Mouse (Mus musculus) limb, embryonic 10.5 days (tissue): ENCODE results near the gene Cxcr5. TPM values are rescaled to one million over a fixed set of nuclear protein-coding genes. Genes with fewer than 3 reads are reported as not detected.
A peak's percentile ranks its signal among the peaks of the same experiment; 100 is the strongest.

ENCODE experiments used
- DNase-seq: peaks from one replicate; pipeline ENCODE4 v3.0.0-alpha.2; 2017; ENCODE audit warnings: low spot score
- H3K27ac ChIP-seq: fragments of 300-500 bp; sonication (generic); 2 replicates; pipeline ENCODE4 v1.5.1; 2016; ENCODE audit warnings: mild to moderate bottlenecking
- H3K27me3 ChIP-seq: fragments of 300-500 bp; sonication (generic); 2 replicates; pipeline ENCODE4 v1.6.1; 2016; ENCODE audit warnings: low read depth, mild to moderate bottlenecking; ENCODE audit not compliant: poor library complexity, severe bottlenecking
- H3K36me3 ChIP-seq: fragments of 300-500 bp; sonication (generic); 2 replicates; pipeline ENCODE4 v1.6.1; 2016; ENCODE audit warnings: mild to moderate bottlenecking, moderate library complexity
- H3K4me1 ChIP-seq: fragments of 300-500 bp; sonication (generic); 2 replicates; pipeline ENCODE4 v1.6.1; 2016
- H3K4me3 ChIP-seq: fragments of 300-500 bp; sonication (generic); 2 replicates; pipeline ENCODE4 v1.5.1; 2016; ENCODE audit warnings: mild to moderate bottlenecking, moderate library complexity
- H3K9me3 ChIP-seq: fragments of 300-500 bp; sonication (generic); replicated peaks from 2 replicates; pipeline ENCODE4 v1.6.1; 2016; ENCODE audit warnings: mild to moderate bottlenecking
- WGBS: fragments of 180-500 bp; shearing (Covaris S2); methylation state at CpG from one replicate; pipeline ENCODE4 v1.1.7; 2016; 5-methylcytosine and 5-hydroxymethylcytosine counted together
- polyA plus RNA-seq: library from polyadenylated mRNA; unstranded; fragments of >200 nt; fragmentation: Nextera tagmentation; extraction: Ambion mirVana; gene quantifications from 2 replicates; pipeline ENCODE4 v1.2.1, GENCODE M21; 2016

The Cxcr5 gene
- polyA plus RNA-seq, 1 experiment from 2014 or later: not detected

GRCm38 (mm10) chr9:44548412-44549152, 13.1 kb downstream of the Cxcr5 start:
- Histone ChIP-seq H3K4me3 (no peak overlapping the region), H3K36me3 (no peaks in the 10 kb centered on the region), H3K4me1 (0 out of 2 replicates have a peak, but pooled peaks cover 2% of the 10 kb centered on the region), H3K27ac (no peak overlapping the region), H3K9me3 (no peaks in the 10 kb centered on the region), H3K27me3 (no peaks in the 10 kb centered on the region)
- no peak for DNase-seq
- 93% methylated on average over 8 of the region's 8 CpGs for WGBS

- H3K27me3 ChIP-seq: no peaks in the 10 kb centered on the region
- H3K36me3 ChIP-seq: no peaks in the 10 kb centered on the region
- H3K9me3 ChIP-seq: no peaks in the 10 kb centered on the region
- H3K4me3 ChIP-seq: no peak overlapping the region
- no peak overlapping the region for H3K27ac ChIP-seq
- DNase-seq: no peak
- peaks cover 4% of the 10 kb centered on the region for H3K4me1 ChIP-seq
- whole genome bisulfite sequencing: 73% methylated on average over 3 of the region's 3 CpGs
Measured at GRCm38 (mm10) chr9:44544986-44545385, 16.7 kb downstream of the Cxcr5 start.

DNA sequence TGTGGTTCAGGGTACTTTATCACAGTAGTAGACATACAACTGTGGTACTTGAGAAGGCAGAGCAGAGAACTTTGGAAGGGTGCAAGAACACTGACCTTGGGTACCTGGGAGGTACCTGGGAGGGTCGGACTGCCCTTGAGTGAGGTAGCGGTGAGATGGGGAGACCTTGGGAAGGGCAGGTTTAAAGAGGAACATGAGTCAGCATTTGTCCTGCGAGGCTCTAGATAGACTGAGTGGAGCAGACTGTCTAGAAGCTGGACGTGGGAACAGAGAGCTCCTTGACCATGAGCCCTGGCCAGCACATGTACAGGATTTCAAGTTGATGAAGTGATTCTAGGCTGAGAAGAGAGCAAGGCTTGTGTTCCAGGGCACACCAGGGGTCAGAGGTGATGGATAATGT, 19.3 kb downstream of the Cxcr5 start:
- Histone ChIP-seq H3K9me3 (no peaks in the 10 kb centered on the region), H3K4me1 (peaks cover 30% of the 10 kb centered on the region), H3K27me3 (no peaks in the 10 kb centered on the region), H3K4me3 (no peak overlapping the region), H3K36me3 (no peaks in the 10 kb centered on the region), H3K27ac (no peak overlapping the region)
- DNase-seq: no peak
- WGBS: 84% methylated on average over 4 of the region's 4 CpGs

- H3K4me3 ChIP-seq: no peak overlapping the region
- H3K9me3 ChIP-seq: no peaks in the 10 kb centered on the region
- peaks cover 38% of the 10 kb centered on the region for H3K4me1 ChIP-seq
- H3K27ac ChIP-seq: no peak overlapping the region
- WGBS: 88% methylated on average over 3 of the region's 3 CpGs
- DNase-seq: no peak
- no peaks in the 10 kb centered on the region for H3K36me3 ChIP-seq
- H3K27me3 ChIP-seq: no peaks in the 10 kb centered on the region
Measured at GRCm38 (mm10) chr9:44540676-44541075, 21.0 kb downstream of the Cxcr5 start.

GRCm38 (mm10) chr9:44539816-44540421, 21.8 kb downstream of the Cxcr5 start:
- no peak for DNase-seq
- Histone ChIP-seq H3K36me3 (no peaks in the 10 kb centered on the region), H3K4me1 (peaks cover 36% of the 10 kb centered on the region), H3K27me3 (no peaks in the 10 kb centered on the region), H3K9me3 (no peaks in the 10 kb centered on the region), H3K4me3 (no peak overlapping the region), H3K27ac (no peak overlapping the region)
- WGBS: 70% methylated on average over 2 of the region's 2 CpGs

GRCm38 (mm10) chr9:44537625-44538301, 23.9 kb downstream of the Cxcr5 start:
- no peak for DNase-seq

DNA sequence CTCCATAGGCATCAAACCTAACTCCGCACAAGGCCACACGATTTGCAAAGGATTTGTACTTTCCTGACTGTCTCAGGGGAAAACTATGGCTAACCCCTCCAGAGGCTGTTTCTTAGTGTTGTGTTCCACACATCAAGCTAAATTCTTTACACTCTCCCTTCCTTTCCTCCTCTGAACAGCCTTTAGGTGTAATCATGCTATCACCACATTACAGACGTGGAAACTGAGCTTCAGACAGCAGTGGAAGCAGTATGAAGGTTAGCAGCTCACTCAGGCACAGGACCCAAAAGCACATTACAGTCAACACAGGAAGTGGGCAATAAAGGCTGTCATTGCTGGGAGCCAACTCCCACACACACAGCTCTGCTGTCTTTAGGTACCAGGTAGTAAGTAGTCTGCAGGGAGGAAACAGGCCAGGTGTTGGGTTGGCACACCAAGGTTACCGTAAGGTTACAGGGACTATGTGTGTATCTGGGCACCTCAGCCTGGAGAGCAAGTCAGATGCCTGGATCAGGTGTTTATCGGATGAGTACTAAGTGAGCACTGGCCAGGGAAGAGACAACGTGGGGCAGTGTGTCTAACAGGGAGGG, 28.6 kb downstream of the Cxcr5 start:
- H3K9me3 ChIP-seq: no peaks in the 10 kb centered on the region
- no peak overlapping the region for H3K4me3 ChIP-seq
- H3K27me3 ChIP-seq: no peaks in the 10 kb centered on the region
- H3K27ac ChIP-seq: no peak overlapping the region
- peaks cover 23% of the 10 kb centered on the region for H3K4me1 ChIP-seq
- no peaks in the 10 kb centered on the region for H3K36me3 ChIP-seq
- WGBS: 86% methylated on average over 6 of the region's 6 CpGs
- DNase-seq: no peak

More at GRCm38 (mm10) chr9:44537625-44538301, 23.9 kb downstream of the Cxcr5 start:
- H3K4me1 ChIP-seq: peaks cover 43% of the 10 kb centered on the region
- H3K36me3 ChIP-seq: no peaks in the 10 kb centered on the region
- no peaks in the 10 kb centered on the region for H3K9me3 ChIP-seq
- no peaks in the 10 kb centered on the region for H3K27me3 ChIP-seq
- H3K27ac ChIP-seq: 0 out of 2 replicates have a peak overlapping the region, but pooled peaks have one; percentile 46
- WGBS: 67% methylated on average over 19 of the region's 19 CpGs
- no peak overlapping the region for H3K4me3 ChIP-seq

DNA sequence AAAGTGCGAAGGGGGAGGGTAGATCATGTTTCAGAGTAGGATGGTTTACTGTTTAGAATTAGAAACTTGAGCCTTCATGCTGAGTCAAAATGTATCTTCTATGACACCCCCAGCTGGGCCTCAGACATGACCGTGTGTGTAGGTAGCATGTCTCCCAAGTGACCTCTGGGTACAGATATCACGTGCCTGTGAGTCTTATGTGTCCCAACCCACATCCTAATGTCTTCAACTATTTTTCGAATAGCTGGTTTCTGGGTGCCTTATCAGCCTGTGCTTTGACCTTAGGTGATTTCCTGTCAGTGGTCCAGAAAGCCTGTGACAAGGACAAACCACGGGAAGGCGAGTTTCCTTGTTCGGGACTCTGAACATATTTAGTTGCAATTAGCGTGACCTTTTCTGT, 33.3 kb downstream of the Cxcr5 start:
- Histone ChIP-seq H3K27me3 (0 out of 2 replicates have a peak, but pooled peaks cover 3% of the 10 kb centered on the region), H3K36me3 (no peaks in the 10 kb centered on the region), H3K4me1 (peaks cover 7% of the 10 kb centered on the region), H3K27ac (no peak overlapping the region), H3K4me3 (no peak overlapping the region), H3K9me3 (no peaks in the 10 kb centered on the region)
- DNase-seq: no peak
- 83% methylated on average over 8 of the region's 8 CpGs for WGBS

DNA sequence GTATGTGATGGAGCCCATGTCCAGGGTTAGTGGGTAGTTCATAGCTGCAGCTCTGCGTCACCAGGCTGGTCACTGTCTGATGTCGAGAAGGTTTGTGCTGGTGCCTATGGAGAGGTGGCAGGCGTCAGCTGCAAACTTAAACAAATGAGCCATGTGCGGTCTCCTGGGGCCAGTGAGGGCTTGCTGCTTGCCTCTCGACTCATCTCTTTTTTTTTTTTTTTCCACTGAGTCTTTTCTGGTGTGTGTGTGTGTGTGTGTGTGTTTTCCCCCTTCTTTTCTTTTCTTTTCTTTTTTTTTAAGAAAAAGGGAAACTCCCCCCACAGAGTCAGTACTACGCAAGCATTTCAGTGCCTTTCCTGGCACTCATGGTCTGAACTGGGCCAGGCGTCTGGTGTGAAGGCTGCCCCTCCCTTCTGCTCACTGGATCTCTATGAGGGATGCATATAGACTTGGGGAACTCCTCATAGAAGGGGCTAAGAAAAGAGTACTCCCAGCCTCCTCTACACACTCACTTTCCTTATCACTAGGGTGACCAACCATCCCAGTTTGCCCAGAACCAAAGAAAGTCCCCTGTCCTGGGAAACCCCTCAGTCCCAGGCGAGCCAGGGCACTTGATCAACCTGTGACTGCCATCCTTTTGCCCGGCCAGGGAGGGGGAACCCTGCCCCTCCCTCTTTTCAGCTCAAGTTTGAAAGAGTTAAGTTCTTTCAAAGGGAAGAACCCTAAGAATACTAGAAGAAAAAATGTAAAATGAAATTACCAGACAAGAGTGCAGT, 35.2 kb downstream of the Cxcr5 start:
- Histone ChIP-seq H3K36me3 (no peaks in the 10 kb centered on the region), H3K27me3 (0 out of 2 replicates have a peak, but pooled peaks cover 3% of the 10 kb centered on the region), H3K9me3 (no peaks in the 10 kb centered on the region), H3K27ac (no peak overlapping the region), H3K4me3 (no peak overlapping the region), H3K4me1 (no peaks in the 10 kb centered on the region)
- DNase-seq: no peak
- WGBS: 60% methylated on average over 9 of the region's 9 CpGs

DNA sequence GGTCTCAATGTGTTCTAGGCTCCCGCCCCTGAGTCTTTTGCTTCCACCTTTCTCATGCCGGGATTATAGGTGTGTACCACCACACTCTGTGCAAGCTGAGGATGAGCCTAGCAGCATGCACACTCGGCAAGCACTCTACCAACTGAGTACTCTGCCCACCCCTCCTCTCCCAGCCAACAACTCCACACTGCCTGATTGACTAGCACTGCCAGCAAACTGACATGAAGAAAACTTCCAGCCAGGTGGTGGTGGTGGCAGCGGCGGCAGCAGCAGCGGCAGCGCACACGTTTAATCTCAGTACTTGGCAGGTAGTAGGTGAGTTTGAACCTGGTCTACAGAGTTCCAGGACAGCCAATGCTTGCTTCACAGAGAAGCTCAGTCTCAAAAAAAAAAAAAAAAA, 36.1 kb downstream of the Cxcr5 start:
- H3K27me3 ChIP-seq: 0 out of 2 replicates have a peak, but pooled peaks cover 3% of the 10 kb centered on the region
- H3K4me3 ChIP-seq: no peak overlapping the region
- no peak for DNase-seq
- no peaks in the 10 kb centered on the region for H3K4me1 ChIP-seq
- WGBS: 90% methylated on average over 8 of the region's 8 CpGs
- H3K36me3 ChIP-seq: no peaks in the 10 kb centered on the region
- no peak overlapping the region for H3K27ac ChIP-seq
- H3K9me3 ChIP-seq: no peaks in the 10 kb centered on the region

- Histone ChIP-seq H3K4me3 (no peak overlapping the region), H3K27me3 (0 out of 2 replicates have a peak, but pooled peaks cover 3% of the 10 kb centered on the region), H3K9me3 (no peaks in the 10 kb centered on the region), H3K4me1 (no peaks in the 10 kb centered on the region), H3K36me3 (no peaks in the 10 kb centered on the region), H3K27ac (no peak overlapping the region)
- 83% methylated on average over 3 of the region's 3 CpGs for WGBS
- DNase-seq: no peak
Measured at GRCm38 (mm10) chr9:44525001-44525400, 36.7 kb downstream of the Cxcr5 start.

DNA sequence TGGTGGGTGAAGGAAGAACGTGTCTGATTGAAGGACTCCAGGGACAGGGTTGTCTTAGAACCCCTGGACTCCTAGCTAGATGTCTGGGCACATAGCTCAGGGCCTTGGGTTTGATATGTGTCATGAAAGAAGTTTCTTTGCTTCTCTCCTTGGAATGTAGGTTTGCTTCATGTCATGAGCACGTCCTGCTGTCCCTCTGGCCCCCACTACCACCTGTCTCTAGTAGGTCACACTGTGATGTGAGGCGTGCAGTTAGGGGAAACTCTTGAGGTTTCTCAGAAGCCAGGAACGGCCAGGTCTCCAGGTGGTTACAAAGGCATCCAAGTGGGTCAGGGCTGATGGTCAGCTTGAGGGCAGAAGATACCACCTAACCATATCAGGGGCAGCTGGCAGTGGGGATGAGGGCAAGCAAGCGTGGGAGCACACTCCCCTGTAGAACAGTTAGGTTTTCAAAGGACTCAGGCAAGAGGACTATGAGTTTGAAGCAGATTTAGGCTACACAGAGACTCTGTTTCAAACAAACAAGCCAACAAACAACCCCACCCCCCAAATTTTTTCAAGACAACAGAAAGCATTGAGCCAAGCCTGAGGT, 37.3 kb downstream of the Cxcr5 start:
- DNase-seq: no peak
- H3K36me3 ChIP-seq: no peaks in the 10 kb centered on the region
- H3K9me3 ChIP-seq: no peaks in the 10 kb centered on the region
- no peaks in the 10 kb centered on the region for H3K4me1 ChIP-seq
- 81% methylated on average over 5 of the region's 5 CpGs for WGBS
- H3K27me3 ChIP-seq: 0 out of 2 replicates have a peak, but pooled peaks cover 3% of the 10 kb centered on the region
- H3K27ac ChIP-seq: no peak overlapping the region
- H3K4me3 ChIP-seq: no peak overlapping the region
